Mouse (Mus musculus) C2C12 (cell line): ENCODE results near the gene Sema7a.

Experiments used
- CTCF ChIP-seq: IDR thresholded peaks from one replicate; pipeline ENCODE4 v1.5.1; 2011; ENCODE audit not compliant: control insufficient read depth, insufficient read depth, insufficient read length
- MAX ChIP-seq: IDR thresholded peaks from one replicate; pipeline ENCODE4 v1.6.1; 2011; ENCODE audit warnings: mild to moderate bottlenecking, control low read depth
- MYOG ChIP-seq: IDR thresholded peaks from one replicate; pipeline ENCODE4 v1.6.1; 2011; ENCODE audit not compliant: control insufficient read depth, insufficient read length; ENCODE audit errors: extremely low read depth

GRCm38 (mm10) chr9:57932831-57933602, 6.9 kb upstream of the Sema7a start:
- TF ChIP-seq CTCF (no peak), MAX (no peak), MYOG (no peak)
